Mouse (Mus musculus) hindbrain, postnatal 0 days (tissue): Measurements from ENCODE around the gene Zfp454. TPM values are rescaled to one million over a fixed set of nuclear protein-coding genes. Genes with fewer than 3 reads are reported as not detected.

Experiments
- ATAC-seq: fragments of 200-750 bp; cut with Nextera tagmentation; 2 replicates; pipeline ENCODE4 v1.8.0; 2017; ENCODE audit warnings: mild to moderate bottlenecking, moderate TSS enrichment, moderate library complexity
- DNase-seq: peaks from one replicate; pipeline ENCODE4 v3.0.0-alpha.2; 2015; ENCODE audit warnings: low spot score
- H3K27ac ChIP-seq: fragments of 300-500 bp; sonication (generic); 2 replicates; pipeline ENCODE4 v1.5.1; 2014; ENCODE audit warnings: mild to moderate bottlenecking
- H3K27me3 ChIP-seq: fragments of 300-500 bp; sonication (generic); 2 replicates; pipeline ENCODE4 v1.6.1; 2014; ENCODE audit warnings: low read length, mixed read lengths; ENCODE audit not compliant: insufficient read depth
- H3K36me3 ChIP-seq: fragments of 300-500 bp; sonication (generic); 2 replicates; pipeline ENCODE4 v1.6.1; 2014; ENCODE audit warnings: low read length, mixed read lengths; ENCODE audit not compliant: insufficient read depth
- H3K4me1 ChIP-seq: fragments of 300-500 bp; sonication (generic); 2 replicates; pipeline ENCODE4 v1.6.1; 2014; ENCODE audit warnings: antibody characterized with exemption, low read length, mixed read lengths; ENCODE audit not compliant: insufficient read depth
- H3K4me2 ChIP-seq: fragments of 300-500 bp; sonication (generic); 2 replicates; pipeline ENCODE4 v1.6.1; 2014; ENCODE audit warnings: low read depth, mild to moderate bottlenecking, low read length, moderate library complexity, mixed read lengths
- H3K4me3 ChIP-seq: fragments of 300-500 bp; sonication (generic); 2 replicates; pipeline ENCODE4 v1.5.1; 2014; ENCODE audit warnings: low read length
- H3K9ac ChIP-seq: fragments of 300-500 bp; sonication (generic); replicated peaks from 2 replicates; pipeline ENCODE4 v1.6.1; 2014; ENCODE audit warnings: mild to moderate bottlenecking, low read length, moderate library complexity, mixed read lengths
- H3K9me3 ChIP-seq: fragments of 300-500 bp; sonication (generic); 2 replicates; pipeline ENCODE4 v1.6.1; 2016; ENCODE audit warnings: low read length, mixed read lengths
- CTCF ChIP-seq: IDR thresholded peaks from 2 replicates; pipeline ENCODE4 v1.5.1; 2016; ENCODE audit warnings: antibody characterized with exemption, control low read depth, low read depth
- WGBS: fragments of 180-500 bp; shearing (Covaris S2); extraction: QIAGEN DNeasy Blood & Tissue Kit; methylation state at CpG from one replicate; pipeline ENCODE4 v1.1.7; 2014; 5-methylcytosine and 5-hydroxymethylcytosine counted together
- polyA plus RNA-seq: library from polyadenylated mRNA; unstranded; fragments of >200 nt; fragmentation: Nextera tagmentation; extraction: Ambion mirVana; gene quantifications from 2 replicates; pipeline ENCODE4 v1.2.1, GENCODE M21; 2015
- total RNA-seq: library from RNA; depleted of rRNA; stranded (reverse); fragments of >200 nt; gene quantifications from 2 replicates; pipeline ENCODE4 v1.2.3, GENCODE M21; 2014; rRNA removed

Gene Zfp454
- total RNA-seq: 3.5 and 4.0 TPM in 2 replicates
- polyA plus RNA-seq: 6.2 and 7.3 TPM in 2 replicates

DNA sequence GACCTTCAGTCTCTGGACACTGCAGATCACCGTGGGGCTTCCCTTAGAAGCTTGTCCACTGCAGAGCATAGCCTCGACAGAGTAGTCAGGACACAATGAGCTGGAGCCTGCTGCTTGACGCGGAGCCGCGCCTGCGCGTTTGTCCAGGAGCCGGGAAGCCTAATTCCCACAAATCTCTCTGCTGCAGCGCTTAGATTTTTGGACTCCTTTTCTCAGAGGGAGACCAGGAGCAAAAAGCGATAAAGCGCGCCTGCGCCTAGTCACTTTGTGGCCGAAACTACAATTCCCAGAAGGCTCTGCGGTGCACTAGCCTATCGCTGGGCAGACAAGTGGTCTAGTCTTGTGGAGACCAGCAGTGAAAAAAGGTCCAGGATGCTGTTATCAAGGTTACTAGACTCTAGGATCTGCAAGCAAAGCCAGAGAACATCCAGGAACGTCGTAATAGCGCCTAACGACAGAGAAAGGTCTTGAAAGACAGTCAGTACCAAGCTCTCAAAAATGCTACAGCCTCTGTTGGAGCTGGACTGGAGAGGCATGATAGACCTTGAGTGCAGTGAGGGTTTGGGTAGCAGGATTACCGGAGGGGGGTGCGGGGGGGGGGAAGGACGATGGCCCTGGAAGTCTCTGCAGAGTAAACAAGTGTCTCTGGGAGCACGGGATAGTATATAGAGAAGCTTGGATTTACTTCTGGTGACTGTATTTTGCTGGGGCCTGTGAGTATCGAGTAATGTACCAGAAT, at the start of gene Zfp454:
Zfp454 (minus strand) TSS at position 262 of the 739 bp plus-strand sequence.
- Histone ChIP-seq H3K36me3 (peaks cover 14% of the 10 kb centered on the region), H3K4me2 (peak within 1 kb of the TSS; percentile 80), H3K27ac (peak within 1 kb of the TSS; percentile 62), H3K9me3 (0 out of 2 replicates have a peak, but pooled peaks cover 2% of the 10 kb centered on the region), H3K9ac (peak within 1 kb of the TSS; percentile 45), H3K27me3 (no peaks in the 10 kb centered on the region), H3K4me3 (peak within 1 kb of the TSS; percentile 38), H3K4me1 (peaks cover 6% of the 10 kb centered on the region; the same call in 1 of the 2 replicates)
- TF ChIP-seq CTCF: no peak
- ATAC-seq (peak; percentile 97), DNase-seq (peak; percentile 98)
- WGBS: 6% methylated on average over 26 of the region's 26 CpGs

- H3K36me3 ChIP-seq: no peaks in the 10 kb centered on the region
- H3K4me1 ChIP-seq: peaks cover 3% of the 10 kb centered on the region; the same call in 1 of the 2 replicates
- no peaks in the 10 kb centered on the region for H3K9me3 ChIP-seq
- H3K9ac ChIP-seq: no peak overlapping the region
- TF ChIP-seq CTCF: no peak
- H3K27ac ChIP-seq: peak overlapping the region; percentile 84; the same call in 1 of the 2 replicates
- 78% methylated on average over 1 of the region's 1 CpGs for WGBS
- no peak overlapping the region; the same call in 1 of the 2 replicates for H3K4me3 ChIP-seq
- ATAC-seq (no peak), DNase-seq (no peak)
- peak overlapping the region; percentile 96 for H3K4me2 ChIP-seq
- H3K27me3 ChIP-seq: no peaks in the 10 kb centered on the region
Measured at GRCm38 (mm10) chr11:50932040-50932439, 44.6 kb upstream of the Zfp454 start.

DNA sequence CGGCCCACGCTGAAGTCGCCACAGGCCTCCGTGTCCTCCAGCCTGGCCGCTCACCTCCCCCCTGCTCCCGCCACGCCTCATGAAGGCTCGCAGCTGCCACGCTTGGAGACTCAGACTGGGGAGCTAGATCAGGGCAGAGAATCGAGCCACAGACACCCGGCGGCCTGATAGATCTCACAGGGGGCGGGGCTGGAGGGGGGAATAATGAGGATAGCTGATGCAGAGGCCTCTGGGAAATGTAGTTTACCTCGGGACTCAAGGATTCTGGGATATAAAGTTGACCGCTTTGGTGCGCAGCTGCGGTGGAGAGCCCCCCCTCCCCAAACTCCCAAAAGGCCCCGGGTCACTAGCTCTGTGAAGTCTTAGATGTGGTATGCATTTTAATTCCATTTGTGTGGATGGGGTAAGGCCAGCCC, 44.0 kb upstream of the Zfp454 start, which contains the start of gene Zfp354b:
Zfp354b (minus strand) TSS at position 183 of the 416 bp plus-strand sequence.
- ATAC-seq (peak; percentile 96), DNase-seq (peak; percentile 96)
- H3K4me2 ChIP-seq: peak within 1 kb of the TSS; percentile 96
- 0 out of 2 replicates have a peak, but pooled peaks have one; percentile 1 for TF ChIP-seq CTCF
- peak within 1 kb of the TSS; percentile 70 for H3K4me3 ChIP-seq
- H3K4me1 ChIP-seq: peaks cover 3% of the 10 kb centered on the region; the same call in 1 of the 2 replicates
- H3K9ac ChIP-seq: peak within 1 kb of the TSS; percentile 69
- no peaks in the 10 kb centered on the region for H3K9me3 ChIP-seq
- no peaks in the 10 kb centered on the region for H3K27me3 ChIP-seq
- no peaks in the 10 kb centered on the region for H3K36me3 ChIP-seq
- 2% methylated on average over 18 of the region's 18 CpGs for WGBS
- H3K27ac ChIP-seq: peak within 1 kb of the TSS; percentile 84

DNA sequence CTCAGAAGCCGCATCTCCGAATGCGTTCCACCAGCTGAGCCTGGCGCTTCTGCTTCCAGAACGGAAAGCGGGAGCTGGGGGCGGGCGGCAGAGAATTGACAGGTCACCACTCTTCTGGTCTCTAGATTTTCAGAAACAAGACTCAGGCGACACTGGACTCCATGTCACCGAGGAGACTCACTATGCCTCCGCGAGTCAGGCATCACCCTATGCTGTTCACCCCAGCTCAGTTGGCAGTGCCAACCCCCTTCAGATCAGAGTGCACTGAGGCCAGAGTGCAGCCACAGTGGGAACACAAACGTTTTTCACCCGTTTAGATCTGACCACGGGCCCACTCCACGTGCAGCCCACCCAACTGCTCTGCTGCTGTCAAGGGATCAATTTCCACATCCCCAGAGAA, 43.6 kb upstream of the Zfp454 start:
- H3K27ac ChIP-seq: peak overlapping the region; percentile 84
- H3K27me3 ChIP-seq: no peaks in the 10 kb centered on the region
- peak overlapping the region; percentile 70 for H3K4me3 ChIP-seq
- peak overlapping the region; percentile 69 for H3K9ac ChIP-seq
- H3K4me2 ChIP-seq: peak overlapping the region; percentile 96
- H3K9me3 ChIP-seq: no peaks in the 10 kb centered on the region
- peak; percentile 63 for ATAC-seq
- H3K4me1 ChIP-seq: peaks cover 3% of the 10 kb centered on the region; the same call in 1 of the 2 replicates
- peak; percentile 38 for DNase-seq
- no peak for TF ChIP-seq CTCF
- 0% methylated on average over 16 of the region's 16 CpGs for WGBS
- no peaks in the 10 kb centered on the region for H3K36me3 ChIP-seq

DNA sequence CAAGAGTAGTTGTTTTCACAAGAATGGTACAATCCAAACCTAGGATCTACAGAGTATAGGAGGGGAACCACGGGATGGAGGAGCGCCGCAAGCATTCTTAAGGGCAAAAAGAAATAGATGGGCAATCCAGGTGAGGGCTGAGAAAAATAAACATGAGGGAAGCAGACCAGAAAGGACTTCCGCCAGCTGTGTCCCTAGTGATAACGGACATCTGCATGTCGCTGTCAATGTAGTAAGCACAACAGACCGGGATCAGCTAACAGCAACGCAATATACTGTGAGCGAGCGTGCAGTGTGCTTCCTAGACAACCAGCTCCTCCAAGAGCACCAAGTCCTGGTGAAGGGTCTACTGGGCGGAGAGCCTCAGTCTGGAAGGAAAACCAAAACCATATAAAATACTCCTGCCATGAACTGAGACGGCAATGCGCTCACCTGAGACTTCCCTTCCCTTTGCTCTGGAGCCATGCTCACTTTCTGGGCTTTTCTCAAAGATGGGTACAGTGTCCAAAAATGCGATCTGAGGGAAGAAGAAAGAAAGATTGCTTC, 43.1 kb upstream of the Zfp454 start:
- peak overlapping the region; percentile 84 for H3K27ac ChIP-seq
- H3K9me3 ChIP-seq: no peaks in the 10 kb centered on the region
- H3K4me1 ChIP-seq: peaks cover 3% of the 10 kb centered on the region; the same call in 1 of the 2 replicates
- WGBS: 23% methylated on average over 14 of the region's 14 CpGs
- H3K9ac ChIP-seq: peak overlapping the region; percentile 69
- DNase-seq: peak; percentile 39
- H3K27me3 ChIP-seq: no peaks in the 10 kb centered on the region
- peak overlapping the region; percentile 70 for H3K4me3 ChIP-seq
- H3K36me3 ChIP-seq: no peaks in the 10 kb centered on the region
- no peak for TF ChIP-seq CTCF
- ATAC-seq: no peak
- H3K4me2 ChIP-seq: peak overlapping the region; percentile 96

- WGBS: under 1% methylated on average over 47 of the region's 47 CpGs
- H3K27me3 ChIP-seq: no peaks in the 10 kb centered on the region
- peak within 1 kb of the TSS; percentile 88 for H3K27ac ChIP-seq
- peaks cover 15% of the 10 kb centered on the region for H3K36me3 ChIP-seq
- H3K4me1 ChIP-seq: peaks cover 4% of the 10 kb centered on the region; the same call in 1 of the 2 replicates
- TF ChIP-seq CTCF: peak; percentile 82
- H3K9me3 ChIP-seq: peaks cover 7% of the 10 kb centered on the region; the same call in 1 of the 2 replicates
- peak within 1 kb of the TSS; percentile 92 for H3K4me3 ChIP-seq
- H3K9ac ChIP-seq: peak within 1 kb of the TSS; percentile 74
- DNase-seq (peak; percentile 98), ATAC-seq (peak; percentile 98)
- peak within 1 kb of the TSS; percentile 64 for H3K4me2 ChIP-seq
Measured at GRCm38 (mm10) chr11:50915671-50916320, 28.3 kb upstream of the Zfp454 start, which contains the start of gene Zfp2. Gene Zfp2, minus strand, starts transcription at chr11:50916165.
